Mouse (Mus musculus) MEL-GATA-1-ER (cell line): ENCODE measurements around the gene Cct8l1.

ENCODE experiments used
- DNase-seq: peaks from one replicate; pipeline ENCODE4 v3.0.0-alpha.2; 2012; ENCODE audit warnings: low read depth; ENCODE audit errors: extremely low read depth

Gene Cct8l1

DNA sequence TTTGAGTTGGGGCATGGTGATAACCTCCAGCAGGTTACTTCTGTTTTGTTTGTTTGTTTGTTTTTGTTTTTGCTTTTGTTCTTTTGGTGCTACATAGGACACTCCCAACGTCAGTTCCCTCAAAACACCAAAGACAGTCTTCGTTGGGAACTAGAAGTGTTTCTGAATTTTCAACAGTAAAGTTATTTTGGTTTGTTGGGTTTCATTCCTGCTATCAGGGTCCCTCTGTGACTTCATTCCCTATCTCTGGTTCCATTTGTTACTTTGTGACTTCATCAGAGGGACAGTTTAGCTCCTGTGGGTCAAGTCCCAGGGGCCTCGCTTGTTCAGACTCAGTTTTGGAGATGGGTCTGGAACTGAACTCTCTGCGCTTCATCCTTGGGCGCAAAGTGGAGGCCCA is at the start of gene Cct8l1:
Gene Cct8l1 (plus strand): TSS at position 301 of the 400 bp plus-strand sequence.
- no peak for DNase-seq

DNA sequence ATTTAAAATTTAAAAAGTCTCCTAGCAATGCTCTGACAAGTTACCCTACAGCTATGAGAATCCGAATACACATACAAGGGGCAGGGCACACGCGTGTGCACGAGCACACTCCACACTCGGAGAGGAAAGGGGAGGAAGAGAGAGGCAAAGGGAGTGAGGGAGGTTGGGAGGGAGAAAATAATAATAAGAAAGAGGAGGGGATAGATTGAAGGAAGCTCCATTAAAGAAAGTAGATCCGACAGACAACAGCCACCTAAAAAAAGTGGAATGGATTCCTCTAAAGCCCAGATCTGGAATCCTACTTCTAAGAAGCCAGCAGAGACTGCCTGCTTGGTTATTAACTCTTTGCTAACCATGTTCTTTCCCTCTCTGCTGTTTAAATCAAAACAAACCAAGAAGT is 43.8 kb upstream of the Cct8l1 start:
- no peak for DNase-seq

DNA sequence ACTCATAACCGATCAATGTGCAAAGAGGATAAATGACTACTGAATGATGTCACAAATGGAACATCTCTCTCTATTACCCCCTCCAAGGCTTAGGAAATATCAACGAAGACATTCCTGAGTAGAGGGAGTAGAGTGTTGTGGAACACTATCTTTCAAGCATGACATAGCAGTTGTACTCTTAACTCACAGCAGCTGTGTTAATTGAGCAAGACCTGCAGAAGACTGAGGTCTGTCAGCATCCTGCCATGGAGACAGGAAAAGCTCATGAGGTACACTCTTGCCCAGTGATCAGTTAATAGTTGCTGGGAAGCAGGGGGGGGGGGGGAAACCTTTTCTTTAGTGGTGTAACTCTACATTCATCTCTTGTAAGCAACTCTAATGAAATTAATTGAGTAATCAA is 40.1 kb upstream of the Cct8l1 start:
- no peak for DNase-seq

DNA sequence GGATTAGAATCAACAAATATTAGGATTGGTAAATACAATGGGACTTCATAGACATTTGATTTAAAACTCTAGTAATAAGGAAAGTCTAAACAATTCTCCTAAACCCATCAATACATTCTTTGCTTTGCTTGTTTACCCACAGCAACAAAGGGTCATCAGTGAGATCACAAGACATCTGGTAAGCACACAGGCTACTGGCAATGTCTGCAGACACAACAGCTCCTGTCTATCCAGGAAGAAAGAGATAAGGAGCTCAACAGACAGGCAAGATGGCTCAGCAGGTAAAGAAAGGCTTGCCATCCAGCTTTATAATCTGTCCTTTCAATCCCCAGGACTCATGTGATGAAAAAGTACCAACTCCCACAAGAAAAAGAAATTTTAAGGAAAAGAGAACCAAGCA is 37.0 kb upstream of the Cct8l1 start:
- DNase-seq = no peak

DNA sequence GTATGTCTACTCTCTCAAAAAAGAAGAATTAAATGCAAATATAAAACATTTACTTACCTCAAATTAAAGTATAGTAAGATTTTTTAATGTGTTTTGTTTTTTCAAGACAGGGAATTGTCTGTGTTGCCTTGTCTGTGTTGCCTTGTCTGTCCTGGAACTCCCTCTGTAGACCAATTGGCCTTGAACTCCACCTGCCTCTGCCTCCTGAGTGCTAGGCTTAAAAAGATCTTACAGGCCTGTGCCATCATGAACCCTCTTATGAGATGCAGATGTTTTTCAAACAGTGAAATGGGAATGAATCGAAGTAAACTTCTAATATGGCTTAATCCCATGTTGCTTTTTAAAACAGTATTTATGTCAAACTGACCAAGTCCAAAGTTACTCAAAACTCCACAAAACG is 19.2 kb upstream of the Cct8l1 start:
- peak; percentile 35 for DNase-seq

DNA sequence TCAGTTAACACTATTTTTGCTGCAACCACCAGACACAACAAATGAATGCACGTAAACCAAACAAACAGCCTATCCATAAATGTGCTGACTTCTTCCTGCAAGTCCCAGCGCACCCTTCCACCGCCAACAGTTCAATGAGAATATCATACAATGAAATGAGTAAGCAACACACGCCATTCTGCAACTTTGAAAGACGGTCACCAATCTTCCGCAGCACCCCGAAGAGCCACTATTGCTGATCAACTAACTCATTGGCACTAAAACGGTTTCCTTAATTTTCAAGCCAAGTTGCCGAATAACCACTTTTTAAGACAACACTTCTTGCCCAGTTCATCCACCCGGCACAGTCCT is 18.5 kb upstream of the Cct8l1 start:
- peak; percentile 51 for DNase-seq

DNA sequence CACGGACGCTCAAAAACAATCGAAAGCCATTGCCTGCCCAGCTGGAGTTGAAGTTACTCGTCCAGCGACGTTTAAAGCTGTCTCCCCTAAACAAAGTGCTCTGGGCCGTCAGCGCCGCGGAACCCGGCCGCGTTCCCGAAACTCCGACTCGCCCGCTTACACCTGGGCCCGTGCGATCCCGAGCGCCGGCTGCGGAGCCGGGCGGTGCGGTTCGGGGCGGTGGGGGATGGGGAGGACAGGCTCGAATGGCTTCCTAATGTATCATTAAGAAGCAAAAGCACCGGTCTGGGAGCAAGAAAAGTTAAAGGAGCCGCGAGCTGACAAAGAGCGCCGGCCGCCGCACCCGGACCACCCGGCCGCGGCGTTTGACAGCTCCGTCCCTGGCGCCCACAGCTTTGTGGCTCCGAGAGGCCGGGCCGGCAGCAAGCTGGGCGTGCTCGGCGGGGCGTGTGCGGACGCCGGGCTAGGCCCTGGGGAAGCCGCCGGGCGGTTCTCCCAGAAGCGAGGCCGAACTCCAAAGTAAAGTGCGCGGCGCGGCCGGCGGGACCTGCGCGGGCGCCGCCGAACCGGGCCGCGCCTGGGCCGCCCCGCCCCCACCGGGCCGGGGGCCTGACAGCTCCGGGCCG is 18.0 kb upstream of the Cct8l1 start:
- DNase-seq = no peak

DNA sequence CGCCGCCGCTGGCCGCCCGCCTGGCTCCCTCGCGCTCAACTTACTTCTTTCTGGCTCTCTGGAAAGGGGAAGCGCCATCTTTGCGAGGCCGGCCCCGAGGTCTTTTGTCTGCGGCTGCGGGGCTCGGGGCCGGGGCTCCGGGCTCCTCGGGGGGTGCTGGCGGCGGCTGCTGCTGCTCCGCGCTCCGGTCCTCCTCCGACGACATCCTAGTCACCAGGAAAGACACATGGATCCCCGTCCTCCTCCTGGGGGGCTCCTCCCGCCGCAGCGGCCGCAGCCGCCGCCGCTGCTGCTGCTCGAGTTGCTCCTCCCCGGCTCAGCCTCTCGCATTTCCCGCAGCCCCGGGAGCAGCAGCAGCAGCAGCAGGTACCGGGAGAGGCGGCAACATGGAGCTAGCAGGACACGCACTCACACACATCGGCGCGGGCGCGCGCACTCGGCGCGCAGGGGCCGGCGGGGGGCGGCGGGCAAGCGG is 17.5 kb upstream of the Cct8l1 start, which contains the start of gene Kmt2c:
Gene Kmt2c (minus strand): TSS at position 438 of the 475 bp plus-strand sequence.
- DNase-seq = peak; percentile 50

DNA sequence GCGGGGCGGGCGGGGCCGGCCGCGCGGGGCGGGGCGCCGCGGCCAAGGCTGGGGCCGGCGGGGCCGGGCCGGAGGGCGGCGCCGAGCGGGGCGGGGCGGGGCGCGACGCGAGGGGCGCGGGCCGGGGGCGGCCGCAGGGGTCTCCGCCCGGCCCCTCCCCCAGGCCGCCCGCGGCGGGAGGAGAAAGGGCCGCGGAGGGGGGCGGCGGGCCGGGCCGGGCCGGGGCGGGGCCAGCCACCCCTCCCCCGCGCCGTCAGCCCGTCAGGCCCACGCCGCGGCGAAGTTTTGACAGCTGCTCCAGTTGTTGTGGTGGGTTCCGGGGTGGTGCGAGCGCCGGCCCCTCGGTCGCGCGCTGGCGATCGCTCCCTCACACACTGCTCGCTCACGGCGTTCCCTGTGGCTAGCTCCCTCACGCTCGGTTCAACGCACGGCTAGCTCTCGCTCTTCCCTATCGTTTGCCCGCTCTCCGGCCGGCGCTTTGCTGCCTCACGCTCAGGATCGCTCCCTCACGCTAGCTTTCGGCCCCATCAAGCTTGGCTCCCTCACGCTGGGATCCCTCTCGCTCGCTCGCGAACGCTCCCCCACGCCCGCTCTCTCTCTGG is 16.9 kb upstream of the Cct8l1 start:
- DNase-seq = peak; percentile 69

DNA sequence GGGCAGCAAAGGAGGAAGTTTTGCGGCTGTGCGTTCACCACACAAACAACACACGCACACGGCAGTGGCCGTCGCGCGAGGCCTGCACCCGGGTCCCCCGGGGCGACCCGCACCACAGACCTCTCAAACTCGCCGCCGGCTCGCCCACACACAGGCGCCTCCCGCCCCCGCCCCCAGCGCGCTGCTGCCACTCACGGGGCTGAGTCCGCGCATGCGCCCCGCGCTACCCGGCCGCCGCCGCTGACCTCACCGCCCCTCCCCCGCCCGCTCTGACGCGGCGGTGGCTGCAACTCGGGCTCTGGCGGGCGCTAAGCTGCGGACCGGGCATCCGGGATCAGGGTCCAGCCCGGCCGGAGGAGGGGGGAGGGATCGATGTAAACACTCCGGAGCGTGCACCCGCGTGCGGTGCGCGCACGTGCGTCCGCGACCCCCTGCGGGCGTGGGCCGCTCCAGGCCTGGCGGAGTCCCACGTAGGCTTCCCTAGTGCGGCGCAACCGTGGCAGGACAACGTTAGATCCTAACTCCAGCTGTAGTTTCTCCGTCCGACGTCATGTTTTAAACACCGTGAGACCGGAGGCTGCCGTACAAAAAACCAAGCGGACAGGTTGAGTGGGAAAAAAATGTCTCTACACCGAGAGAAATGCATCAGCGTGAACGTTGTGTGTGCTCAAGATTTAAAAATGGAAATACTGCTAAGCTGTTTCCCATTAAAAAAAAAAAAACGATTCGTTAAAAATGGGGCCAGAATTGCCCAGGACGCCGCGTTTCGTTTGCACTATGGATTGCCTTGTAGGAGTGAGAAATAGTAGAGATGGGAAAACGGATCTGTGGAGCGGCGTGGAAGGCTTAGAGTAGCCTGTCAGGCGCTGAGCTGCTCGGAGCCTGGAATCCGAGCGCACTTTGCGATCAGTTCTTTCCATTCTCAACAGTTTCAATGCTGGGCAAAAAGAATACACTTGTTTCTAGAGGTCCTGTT is 16.2 kb upstream of the Cct8l1 start:
- DNase-seq = peak; percentile 77

DNA sequence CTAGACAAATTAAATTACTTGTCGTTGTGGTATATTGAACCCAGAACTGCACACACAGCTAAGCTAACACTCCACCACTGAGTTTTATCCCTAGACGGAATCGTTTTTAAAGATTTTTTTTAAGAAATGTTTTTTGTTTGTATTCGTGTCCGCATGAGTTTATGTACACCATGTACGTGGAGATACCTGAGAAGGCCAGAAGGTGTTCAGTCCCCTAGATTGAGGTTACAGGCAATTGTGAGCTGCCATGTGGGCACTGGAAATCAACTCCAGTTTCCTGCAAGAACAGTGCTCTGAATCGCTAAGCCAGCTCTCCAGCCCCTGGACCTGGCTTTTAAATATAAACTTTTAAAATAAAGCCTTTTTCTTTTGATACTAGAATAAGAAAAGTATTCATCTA is 15.2 kb upstream of the Cct8l1 start:
- DNase-seq = no peak

DNA sequence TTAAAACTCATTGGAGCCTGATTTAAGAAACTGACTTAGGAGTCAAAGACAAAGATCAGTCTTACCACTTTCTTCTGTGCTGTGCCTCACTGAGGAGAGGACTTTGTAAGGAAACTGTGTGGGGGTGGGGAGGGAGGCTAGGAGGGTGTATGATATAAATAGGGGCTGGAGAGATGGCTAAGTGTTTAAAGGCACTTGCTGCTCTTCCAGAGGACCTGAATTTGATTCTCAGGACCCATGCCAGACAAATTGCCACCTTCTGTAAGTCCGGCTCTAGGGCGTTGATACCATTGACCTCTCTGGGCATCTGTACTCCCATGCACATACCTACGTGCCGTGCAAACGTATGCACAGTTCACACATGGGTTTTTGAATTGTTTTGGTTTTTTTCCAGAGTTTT is 9.8 kb upstream of the Cct8l1 start:
- no peak for DNase-seq

DNA sequence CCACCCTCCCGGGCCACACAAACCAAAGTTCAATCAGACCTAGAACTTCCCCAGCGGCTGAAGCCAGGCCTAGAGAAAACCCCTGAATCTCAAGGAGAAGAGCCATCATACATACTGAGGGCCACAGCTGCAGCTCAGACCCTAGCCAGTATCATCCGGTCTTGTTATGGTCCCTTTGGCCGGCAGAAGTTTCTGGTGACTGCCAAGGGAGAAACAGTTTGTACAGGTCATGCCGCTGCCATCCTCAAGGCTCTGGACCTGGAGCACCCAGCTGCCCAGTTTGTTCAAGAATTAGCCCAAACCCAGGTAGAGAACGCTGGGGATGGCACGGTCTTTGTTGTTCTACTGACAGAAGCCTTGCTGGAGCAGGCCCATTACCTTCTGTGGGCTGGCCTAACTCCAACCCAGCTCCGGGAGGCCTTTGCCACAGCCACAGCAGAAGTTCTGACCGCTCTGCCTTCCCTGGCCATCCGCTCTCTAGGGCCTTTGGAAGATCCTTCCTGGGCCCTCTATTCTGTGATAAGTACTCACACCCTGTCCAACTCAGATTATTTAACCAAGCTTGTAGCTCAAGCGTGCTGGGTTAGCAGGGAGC is 531 bp downstream of the Cct8l1 start:
- no peak for DNase-seq

DNA sequence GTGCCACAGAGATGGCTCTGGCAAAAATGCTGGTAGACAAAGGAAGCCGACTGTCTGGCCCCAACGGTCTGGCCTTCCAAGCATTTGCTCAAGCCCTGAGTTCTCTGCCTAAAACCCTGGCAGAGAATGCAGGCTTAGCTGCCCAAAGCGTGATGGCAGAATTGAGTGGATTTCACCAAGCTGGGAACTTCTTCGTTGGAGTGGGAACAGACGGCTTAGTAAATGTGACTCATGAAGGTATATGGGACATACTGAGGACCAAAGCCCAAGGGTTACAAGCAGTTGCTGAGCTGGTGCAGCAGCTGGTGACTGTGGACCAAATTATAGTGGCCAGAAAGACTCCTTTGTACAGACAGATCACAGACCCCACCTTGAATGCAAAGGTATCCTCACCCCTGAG is 1.7 kb downstream of the Cct8l1 start:
- no peak for DNase-seq

DNA sequence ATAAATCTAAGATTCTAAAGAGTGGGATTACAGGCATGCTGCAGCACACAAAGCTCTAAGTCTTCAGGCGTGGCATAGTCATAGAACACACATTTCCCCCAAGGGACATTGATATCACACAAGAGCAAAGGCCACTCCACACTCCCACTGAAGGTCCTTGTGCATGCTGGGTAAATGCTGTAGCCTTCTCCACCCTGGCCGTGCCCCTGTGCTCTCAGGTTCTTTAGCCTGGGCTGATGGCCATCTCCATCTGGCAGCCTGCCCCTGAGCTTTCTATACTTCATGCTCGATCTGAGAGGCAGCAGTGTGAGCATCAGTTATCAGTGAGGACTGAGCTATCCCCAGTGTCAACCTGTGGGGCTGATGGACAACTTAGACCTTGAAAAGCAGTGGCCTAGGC is 4.0 kb downstream of the Cct8l1 start:
- no peak for DNase-seq

DNA sequence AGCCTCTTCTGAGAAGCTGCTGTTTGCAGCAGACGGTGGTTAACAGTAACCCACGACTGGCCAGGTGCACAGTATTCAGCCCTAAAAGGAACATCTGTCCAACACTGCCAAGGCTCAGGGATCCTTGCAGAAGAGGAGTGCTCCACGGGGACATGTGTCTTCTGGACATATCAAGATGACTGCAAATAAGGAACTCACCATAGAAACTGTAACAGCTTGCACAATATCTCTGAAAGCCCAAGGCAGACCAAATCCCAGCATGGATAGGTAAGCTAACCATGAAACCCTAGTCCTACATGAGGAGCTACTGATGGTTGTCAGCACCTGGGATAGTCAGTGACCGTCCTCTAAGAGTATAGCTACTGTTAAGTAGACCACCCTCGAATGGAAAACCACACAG is 5.6 kb downstream of the Cct8l1 start:
- DNase-seq = no peak

DNA sequence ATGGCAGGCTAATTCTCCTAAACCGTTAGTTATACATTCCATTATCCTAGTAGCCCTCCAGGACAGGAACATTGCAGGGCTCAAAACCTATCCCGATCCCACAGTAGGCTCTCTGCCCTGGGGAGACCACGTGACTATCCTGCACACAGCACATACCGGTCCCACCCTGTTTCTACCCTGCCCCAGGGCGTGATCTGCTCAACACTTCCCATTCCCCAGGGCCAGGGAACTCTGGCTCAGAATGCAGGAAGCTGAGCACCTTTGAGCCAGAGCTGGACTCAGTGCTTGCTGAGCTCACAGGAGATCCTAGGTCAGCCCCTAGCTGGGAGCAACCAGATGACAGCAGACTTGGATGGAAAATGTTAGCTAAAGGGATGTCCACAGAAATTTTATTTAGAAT is 10.2 kb downstream of the Cct8l1 start:
- no peak for DNase-seq

DNA sequence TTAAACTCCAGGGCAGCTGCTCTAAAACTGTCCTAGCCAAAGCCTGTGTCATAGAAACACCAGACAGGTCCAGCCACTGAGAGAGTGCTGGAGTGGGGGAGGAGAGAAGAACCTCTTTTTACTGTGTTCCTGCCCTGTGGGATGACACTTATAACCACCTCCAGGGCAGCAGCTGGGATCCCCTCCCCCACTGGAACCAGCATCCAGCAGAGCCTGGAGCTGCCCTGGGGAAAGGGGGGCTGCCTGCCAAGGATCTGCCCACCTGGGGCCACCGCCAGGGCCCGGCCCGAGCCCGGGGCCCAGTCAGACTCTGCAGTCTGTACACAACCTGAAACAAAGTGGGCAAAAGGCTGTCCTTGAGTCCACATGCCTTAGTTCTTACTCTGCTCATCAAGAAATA is 11.1 kb downstream of the Cct8l1 start:
- DNase-seq = no peak

DNA sequence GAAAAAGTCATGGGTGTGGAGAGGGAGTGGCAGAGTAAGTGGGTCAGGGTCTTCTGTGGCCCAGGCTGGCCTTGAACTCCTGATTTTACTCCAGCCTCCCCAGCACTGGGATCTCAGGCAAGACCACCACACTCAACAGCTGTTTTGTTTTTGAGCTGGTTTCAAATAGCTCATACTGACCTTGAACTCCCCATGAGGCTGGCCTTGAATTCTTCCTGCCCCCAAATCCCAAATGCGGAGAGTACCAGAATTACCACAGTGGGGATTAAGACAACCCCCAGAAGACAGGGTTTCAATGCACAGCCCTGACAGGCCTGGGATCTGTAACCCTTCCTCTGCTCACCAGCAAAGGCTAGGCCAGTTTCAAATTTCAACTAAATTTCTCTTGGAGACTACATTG is 12.1 kb downstream of the Cct8l1 start:
- DNase-seq = no peak

DNA sequence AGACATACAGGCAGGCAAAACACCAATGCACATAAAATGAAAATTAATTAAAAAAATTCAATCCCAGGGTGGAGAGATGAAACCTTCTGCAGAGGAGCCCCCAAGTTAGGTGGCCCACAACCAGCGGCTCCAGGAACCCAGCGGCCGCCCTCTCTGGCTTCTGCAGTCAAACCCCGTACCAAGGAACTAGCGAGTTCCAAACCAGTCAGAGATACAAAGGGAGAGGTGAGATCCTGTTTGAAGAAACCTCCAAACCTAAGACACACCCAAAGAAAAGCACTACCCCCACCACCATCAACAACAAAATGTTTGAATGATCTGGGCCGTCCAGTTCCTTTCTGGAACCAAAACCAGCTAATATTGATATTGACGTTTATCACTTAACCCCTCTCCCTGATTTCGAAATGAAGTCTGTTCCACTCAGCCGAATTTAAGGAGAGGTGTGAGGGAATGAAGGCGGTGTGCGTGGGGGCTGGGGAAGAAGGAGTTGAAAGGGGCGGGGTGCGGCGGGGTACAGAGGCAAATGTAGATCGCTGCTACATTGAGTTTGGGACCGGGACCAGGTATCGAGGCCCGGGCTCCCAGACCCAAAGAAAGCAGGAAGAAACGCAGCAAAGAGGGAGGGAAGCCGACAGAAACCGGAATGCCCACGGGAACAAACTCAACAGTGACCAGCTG is 13.1 kb downstream of the Cct8l1 start:
- peak; percentile 50 for DNase-seq
